Mouse (Mus musculus): Measurements from ENCODE around the gene Cep68. TPM values are rescaled to one million over a fixed set of nuclear protein-coding genes. Genes with fewer than 3 reads are reported as not detected.

Cep68 gene
- 10 to 100 TPM; 18.6 to 24.1 TPM for total RNA-seq (2021)
- long read RNA-seq, experiment 1, full-length matches to known transcripts = 7 of 15 reads
- long read RNA-seq, experiment 1, partial matches to known transcripts = 6 of 15 reads
- long read RNA-seq, experiment 1, other reads (novel, unspliced or antisense) = 2 of 15 reads
- long read RNA-seq, experiment 2, full-length matches to known transcripts = 2 of 4 reads
- long read RNA-seq, experiment 2, partial matches to known transcripts = 0 of 4 reads
- long read RNA-seq, experiment 2, other reads (novel, unspliced or antisense) = 2 of 4 reads

DNA sequence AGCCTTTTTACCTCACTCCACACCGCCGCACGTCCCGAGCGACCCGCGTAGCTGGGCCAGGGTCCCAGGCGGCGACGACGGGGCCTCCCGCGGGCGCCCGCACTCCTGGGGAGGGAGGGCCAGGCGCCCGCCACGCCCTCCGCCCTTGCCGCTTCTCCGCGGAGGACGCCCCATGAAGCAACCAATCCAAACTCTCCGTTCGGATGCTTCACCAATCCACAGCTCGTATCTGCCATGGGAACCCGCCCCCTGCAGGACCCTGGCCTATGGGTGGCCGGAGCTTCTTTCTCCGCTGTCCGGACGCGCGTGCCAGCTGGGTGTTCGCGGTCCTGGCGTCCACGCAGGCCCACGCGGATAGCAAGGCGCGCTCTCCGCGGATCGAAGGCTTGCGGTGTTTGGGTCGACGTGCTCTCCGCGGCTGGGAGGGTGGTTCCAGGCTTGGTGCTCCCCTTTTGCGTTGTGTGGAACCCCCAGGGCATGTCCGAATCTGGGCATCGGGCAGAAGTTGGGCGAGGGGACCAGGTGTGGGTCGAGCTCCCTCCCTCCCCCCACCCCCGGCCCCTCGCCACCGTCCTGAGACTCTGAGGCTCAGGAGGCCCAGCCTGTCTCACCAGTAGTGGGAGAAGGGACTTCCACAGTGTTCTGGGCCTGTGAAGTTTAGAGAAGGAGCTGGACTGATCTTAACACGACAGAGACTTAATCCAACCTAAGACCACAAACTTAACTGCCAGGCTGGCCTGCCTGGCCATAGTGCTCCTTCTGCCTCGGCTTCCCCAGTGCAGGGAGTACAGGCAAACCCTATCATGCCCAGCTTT lies at the start of gene Cep68:
Cep68 (minus strand) TSS at position 134 of the 815 bp plus-strand sequence.
- peak; percentile 96 for DNase-seq

GRCm38 (mm10) chr11:20284463-20284862 lies 35.2 kb upstream of the Cep68 start:
- DNase-seq = no peak

DNA sequence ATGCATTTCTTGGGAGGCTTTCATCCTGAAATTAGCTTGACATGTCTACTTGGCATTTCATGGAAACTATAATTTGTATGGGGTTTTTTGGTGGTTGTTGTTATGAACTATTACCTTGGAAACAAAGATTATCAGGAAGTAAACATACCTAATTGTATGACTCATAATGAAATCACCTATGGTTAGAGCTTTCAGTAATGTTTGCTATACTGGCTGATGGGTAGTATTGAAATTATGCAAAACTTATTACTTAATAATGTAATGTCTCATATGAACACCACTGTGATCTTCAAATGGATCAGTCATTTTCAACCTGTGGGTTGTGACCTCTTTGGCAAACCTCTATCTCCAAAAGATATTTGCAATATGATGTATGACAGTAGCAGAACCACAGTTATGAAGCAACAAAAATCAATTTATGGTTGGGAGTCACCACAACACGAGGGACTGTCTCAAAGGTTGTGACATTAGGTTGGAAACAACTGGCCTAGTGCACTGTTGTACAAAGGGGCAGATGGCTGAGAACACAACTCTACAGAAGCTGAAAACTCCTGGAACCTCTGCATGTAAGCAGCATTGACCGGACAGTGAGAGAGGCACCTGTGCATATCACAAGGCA lies 33.5 kb upstream of the Cep68 start:
- no peak for DNase-seq

DNA sequence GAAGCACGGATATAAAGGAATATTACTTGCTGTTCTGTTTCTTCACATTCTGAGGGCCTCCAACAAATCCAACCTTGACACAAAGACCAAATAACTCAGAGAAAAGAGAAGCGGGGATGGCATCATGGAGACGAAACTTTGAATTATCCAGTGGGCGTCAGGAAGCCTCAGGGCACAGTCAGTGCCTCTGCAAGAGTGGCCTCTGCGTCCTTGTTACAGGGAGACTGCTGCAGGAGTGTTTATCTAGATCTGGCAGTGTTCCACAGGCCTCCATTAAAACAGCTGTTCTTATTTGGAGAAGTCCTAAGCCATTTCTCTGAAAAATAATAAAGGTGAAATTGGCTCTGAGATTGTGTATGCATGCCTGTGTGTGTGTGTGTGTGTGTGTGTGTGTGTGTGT lies 31.8 kb upstream of the Cep68 start:
- peak; percentile 39 to 53 for DNase-seq

- DNase-seq = no peak
Measured at GRCm38 (mm10) chr11:20278702-20279101, 29.5 kb upstream of the Cep68 start.

DNA sequence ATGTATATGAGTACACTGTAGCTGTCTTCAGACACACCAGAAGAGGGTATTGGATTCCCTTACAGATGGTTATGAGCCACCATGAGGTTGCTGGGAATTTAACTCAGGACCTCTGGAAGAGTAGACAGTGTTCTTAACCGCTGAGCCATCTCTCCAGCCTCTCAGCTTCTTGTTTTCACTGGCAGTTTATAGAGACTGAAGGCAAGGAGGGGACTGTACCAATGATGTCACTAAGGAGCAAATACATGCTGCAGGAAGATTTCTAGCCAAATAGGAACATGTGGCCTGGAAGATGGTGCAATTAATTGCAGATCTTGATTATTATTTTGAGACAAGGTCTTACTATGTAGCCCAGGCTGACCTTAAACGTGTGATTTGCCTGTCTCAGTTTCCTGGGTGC lies 27.9 kb upstream of the Cep68 start:
- no peak for DNase-seq

DNA sequence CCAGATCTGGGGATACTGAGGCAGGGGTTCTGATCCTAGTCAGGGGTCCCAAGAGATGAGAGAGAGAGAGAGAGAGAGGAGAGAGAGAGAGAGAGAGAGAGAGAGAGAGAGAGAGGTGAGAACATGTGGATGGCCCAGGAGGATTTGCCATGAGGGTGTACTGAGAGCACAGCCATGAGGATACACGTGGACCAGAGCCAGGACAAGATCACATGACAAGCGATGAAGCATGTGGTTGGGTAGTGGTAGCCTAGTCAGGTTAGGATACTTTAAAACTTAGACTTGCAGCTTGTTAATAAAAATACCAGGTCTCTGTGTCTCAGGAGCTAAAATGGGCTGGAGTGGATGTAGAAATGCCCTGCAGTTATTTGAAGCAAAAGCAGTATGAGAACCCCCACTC lies 26.7 kb upstream of the Cep68 start:
- no peak for DNase-seq

DNA sequence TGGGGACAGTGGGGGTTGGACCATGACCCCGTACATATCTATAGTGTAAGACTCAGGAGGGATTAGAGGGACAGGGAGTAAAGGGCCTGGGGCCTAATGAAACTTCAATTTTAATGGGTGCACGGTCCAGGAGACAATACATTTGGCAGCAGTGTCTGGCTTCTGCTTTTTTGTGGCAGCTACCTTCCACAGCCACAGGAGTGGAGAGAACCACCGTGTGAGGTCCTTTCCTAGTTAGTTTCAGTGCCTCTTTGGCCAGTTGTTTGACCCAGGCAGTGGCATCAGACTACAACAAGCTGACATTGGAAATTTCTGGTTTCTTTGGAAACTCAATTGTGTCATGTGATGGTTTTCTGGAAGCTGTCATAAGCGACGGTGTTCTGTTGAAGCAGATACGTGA lies 20.7 kb upstream of the Cep68 start:
- no peak for DNase-seq

DNA sequence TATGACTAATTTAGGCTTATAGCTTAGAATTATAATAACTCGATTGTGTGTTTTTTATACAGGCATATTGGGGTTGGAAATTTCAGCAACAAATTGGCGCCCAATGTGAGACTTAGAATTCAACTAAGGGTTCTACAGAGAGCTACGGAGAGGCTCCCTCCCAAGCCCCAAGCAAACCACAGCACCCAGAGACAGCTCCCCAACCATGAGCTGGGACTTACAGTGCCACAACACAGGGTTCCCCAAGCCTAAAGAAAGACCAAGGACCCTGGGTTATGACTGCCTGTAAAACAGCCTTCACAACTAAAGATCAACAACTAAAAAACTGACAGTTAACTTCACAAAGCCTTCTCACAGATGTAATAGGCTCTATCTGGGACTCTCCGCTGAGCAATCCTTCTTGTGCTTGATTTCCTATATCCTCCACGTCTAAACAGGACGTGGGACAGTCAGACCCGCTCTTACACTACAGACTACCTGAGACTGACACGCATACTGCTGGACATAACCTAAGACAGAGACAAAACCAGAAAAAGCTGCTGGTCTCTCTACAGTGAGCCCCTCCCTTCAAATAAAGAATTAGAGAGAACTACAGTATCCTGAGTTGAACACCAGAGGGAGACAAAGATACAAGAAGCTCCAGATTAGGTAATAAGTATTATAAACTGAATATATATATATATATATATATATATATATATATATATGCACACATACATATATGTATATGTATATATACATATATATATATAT lies 13.6 kb upstream of the Cep68 start:
- no peak for DNase-seq

DNA sequence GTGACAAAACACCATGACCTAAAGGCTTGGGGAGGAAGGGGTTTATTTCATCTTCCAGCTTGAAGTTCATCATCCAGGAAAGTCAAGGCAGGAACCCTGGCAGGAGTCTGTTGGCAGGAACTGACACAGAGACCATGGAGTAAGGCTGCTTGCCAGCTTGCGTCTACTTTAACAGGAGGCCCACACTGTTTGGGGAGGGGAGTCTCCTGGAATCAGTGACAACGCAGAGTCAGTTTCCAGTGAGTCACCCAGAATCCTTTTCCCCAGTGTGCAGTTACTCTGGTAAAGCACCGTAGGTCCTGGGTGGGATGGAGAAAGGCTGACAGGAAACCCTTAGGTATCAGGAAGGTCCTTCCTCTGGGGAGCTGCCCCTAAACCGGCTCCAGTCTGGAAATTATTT lies 5.6 kb upstream of the Cep68 start:
- no peak for DNase-seq

GRCm38 (mm10) chr11:20253088-20253487 lies 3.9 kb upstream of the Cep68 start:
- no peak for DNase-seq

DNA sequence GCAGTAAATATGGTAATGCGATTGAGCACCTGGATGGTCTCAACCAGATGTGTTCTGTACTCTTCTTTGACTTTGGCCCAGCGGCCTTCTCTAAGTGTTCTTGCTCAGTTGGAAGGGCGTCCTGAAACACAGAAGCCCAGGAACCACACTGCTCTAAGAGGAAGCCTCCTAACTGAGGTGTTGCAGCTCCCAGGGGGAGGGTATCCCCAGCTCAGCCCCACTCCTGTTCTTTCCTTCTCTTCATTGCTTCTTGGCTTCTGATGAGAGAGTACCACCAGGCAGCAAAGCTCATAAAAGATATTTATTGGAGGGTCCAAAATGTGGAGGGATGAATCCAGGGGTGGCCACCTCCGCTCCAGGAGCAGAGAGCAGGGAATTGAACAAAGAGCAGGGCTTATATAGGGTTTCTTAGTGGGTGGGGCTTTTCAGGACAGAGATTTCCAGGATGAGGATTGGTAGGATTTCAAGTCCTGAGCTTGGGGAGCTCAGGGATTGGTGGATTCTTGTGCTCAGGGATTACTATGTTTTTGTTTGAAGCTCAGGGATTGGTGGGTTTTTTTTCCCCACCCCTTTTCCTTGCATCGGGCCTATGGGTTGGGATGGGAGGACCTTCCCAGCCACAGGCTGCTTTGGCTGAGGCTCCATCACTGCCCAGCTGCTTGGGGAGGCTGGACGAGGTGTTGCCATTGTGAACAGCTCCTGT lies 1.4 kb upstream of the Cep68 start:
- DNase-seq = no peak

DNA sequence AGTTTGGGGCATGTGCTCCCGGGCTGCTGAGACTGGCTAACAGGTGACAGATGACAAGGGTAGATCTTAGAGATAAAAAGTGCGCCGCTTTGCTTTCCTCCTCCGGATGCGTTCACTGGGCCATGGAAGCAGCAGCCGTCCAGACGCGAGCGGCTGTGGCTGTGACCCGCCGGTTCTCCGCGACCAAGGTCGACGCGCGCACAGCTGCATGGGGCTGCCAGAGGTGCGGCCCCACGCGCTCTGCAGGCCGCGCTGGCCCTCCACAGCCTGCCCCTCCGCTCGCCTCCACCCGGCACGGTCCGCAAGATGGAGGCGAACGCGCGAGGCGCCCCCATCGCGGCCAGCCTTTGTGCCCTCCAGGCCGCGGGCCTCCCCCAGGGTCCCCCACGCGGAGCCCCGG lies 389 bp downstream of the Cep68 start:
- peak; percentile 67 to 74 for DNase-seq

GRCm38 (mm10) chr11:20248277-20248676 lies 952 bp downstream of the Cep68 start:
- DNase-seq = no peak

- DNase-seq = no peak
Measured at GRCm38 (mm10) chr11:20247146-20247855, 1.9 kb downstream of the Cep68 start.

DNA sequence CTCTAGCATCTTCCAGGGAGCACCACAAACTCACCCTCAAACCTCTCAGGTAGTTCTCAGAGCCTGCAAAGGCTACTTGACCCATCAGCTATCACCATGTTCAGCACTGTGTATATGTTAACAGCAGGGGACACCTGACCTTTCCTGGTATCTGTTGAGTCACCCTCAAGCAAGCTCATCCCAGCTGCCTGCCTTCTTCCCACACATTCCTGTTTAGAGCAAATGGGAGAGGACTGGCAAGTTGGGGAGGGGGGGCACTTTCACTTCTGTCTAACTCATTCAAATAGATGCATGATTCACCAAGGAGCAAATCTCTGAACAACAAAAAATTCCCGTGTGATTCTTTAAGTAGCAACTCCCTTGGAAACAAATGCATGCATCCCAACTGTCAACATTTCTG lies 2.6 kb downstream of the Cep68 start:
- DNase-seq = no peak

GRCm38 (mm10) chr11:20245316-20245715 lies 3.9 kb downstream of the Cep68 start:
- DNase-seq = no peak

- no peak for DNase-seq
Measured at GRCm38 (mm10) chr11:20244336-20245290, 4.6 kb downstream of the Cep68 start.

DNA sequence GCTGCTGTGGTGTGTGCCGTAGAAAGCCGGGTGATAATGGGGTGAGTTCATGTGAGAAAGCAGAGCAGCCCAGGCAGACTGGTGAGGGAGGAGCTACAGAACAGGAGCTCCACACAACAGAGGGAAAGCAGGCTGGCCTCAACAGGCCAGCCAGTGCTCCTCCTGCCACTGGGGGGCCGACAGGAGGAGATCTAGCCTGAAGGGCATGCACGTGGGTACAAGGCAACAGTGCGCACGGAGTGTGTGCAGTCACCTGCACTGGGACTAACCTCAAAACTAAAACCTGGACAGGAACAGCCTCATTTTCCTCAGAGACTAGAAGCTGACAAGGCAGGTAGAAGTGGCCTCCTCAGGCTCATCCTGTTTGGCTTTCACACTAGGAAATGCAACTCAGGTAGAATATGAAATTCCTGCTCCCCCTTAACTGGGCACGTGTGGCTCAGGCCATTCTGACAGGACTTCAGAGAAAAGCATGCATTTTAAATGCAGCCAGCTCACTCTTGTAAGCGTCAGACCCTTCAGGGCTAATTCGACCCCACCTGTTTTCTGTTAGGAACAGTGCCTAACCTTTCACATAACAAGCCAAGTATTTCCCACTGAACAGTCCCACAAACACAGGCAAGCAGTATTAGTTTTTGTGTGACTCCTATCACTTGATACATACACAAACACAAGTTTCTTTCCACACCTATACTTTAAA lies 5.9 kb downstream of the Cep68 start:
- DNase-seq = no peak

Data from adrenal gland, postnatal 36 days (tissue).